Mouse (Mus musculus) MEL (cell line): ENCODE measurements around the gene Iglon5. TPM values are rescaled to one million over a fixed set of nuclear protein-coding genes. Genes with fewer than 3 reads are reported as not detected.

Experiments used
- DNase-seq: peaks from one replicate; pipeline ENCODE4 v3.0.0; 2011; ENCODE audit warnings: low read depth, low spot score
- H3K27ac ChIP-seq: 2 replicates; pipeline ENCODE4 v1.5.1; 2012; ENCODE audit warnings: low read depth, mild to moderate bottlenecking, control low read depth, low read length, moderate library complexity; ENCODE audit not compliant: control insufficient read depth
- H3K27me3 ChIP-seq, 2 experiments: fragments of 150-350 bp in 1 of 2; sonication (generic) in 1 of 2; 2 replicates each; pipeline ENCODE4 v1.6.1; 2012; ENCODE audit warnings: low read length in 2 of 2, mild to moderate bottlenecking in 2 of 2, improper control_type of control experiment in 1 of 2, moderate library complexity in 1 of 2; ENCODE audit not compliant: insufficient read depth in 2 of 2, control insufficient read depth in 1 of 2
- H3K36me3 ChIP-seq, 2 experiments: 2 replicates each; pipeline ENCODE4 v1.6.1; 2012 to 2014; ENCODE audit warnings: low read length in 2 of 2, improper control_type of control experiment in 1 of 2, inconsistent platforms in 1 of 2, mild to moderate bottlenecking in 1 of 2; ENCODE audit not compliant: insufficient read depth in 2 of 2, control insufficient read depth in 1 of 2
- H3K4me1 ChIP-seq, 2 experiments: fragments of 150-350 bp in 1 of 2; sonication (generic) in 1 of 2; 2 replicates each; pipeline ENCODE4 v1.6.1; 2012; ENCODE audit warnings: low read length in 2 of 2, improper control_type of control experiment in 1 of 2, mild to moderate bottlenecking in 1 of 2; ENCODE audit not compliant: insufficient read depth in 2 of 2, control insufficient read depth in 1 of 2
- H3K4me3 ChIP-seq, 2 experiments: fragments of 150-350 bp in 1 of 2; sonication (generic) in 1 of 2; 2 replicates each; pipeline ENCODE4 v1.5.1; 2012; ENCODE audit warnings: low read depth in 2 of 2, low read length in 2 of 2, mild to moderate bottlenecking in 2 of 2, moderate library complexity in 2 of 2, control low read depth in 1 of 2, improper control_type of control experiment in 1 of 2; ENCODE audit not compliant: control insufficient read depth in 1 of 2, insufficient read depth in 1 of 2
- H3K79me2 ChIP-seq: 2 replicates; pipeline ENCODE4 v1.6.1; 2012; ENCODE audit warnings: mild to moderate bottlenecking, low read length, moderate library complexity; ENCODE audit not compliant: control insufficient read depth, poor library complexity, insufficient read depth
- H3K9ac ChIP-seq: 2 replicates; pipeline ENCODE4 v1.6.1; 2012; ENCODE audit warnings: low read depth, mild to moderate bottlenecking, control low read depth, low read length, moderate library complexity; ENCODE audit not compliant: control insufficient read depth, poor library complexity, severe bottlenecking
- H3K9me3 ChIP-seq: fragments of 150-350 bp; sonication (generic); replicated peaks from 2 replicates; pipeline ENCODE4 v1.6.1; 2012; ENCODE audit warnings: mild to moderate bottlenecking, low read length, improper control_type of control experiment, moderate library complexity; ENCODE audit not compliant: insufficient read depth
- BHLHE40 ChIP-seq: IDR thresholded peaks from 2 replicates; pipeline ENCODE4 v1.6.1; 2012; ENCODE audit warnings: low read depth, mild to moderate bottlenecking, inconsistent platforms, low read length, improper control_type of control experiment, borderline replicate concordance
- CTCF ChIP-seq, 3 experiments: IDR thresholded peaks in 2 of 3; conservative IDR thresholded peaks in 1 of 3; 2 replicates each; pipeline ENCODE4 v1.5.1; 2011 to 2012; ENCODE audit warnings: low read length in 3 of 3, low read depth in 2 of 3, mild to moderate bottlenecking in 2 of 3, improper control_type of control experiment in 1 of 3, inconsistent platforms in 1 of 3, mixed read lengths in 1 of 3, moderate library complexity in 1 of 3; ENCODE audit not compliant: control insufficient read depth in 1 of 3, insufficient read depth in 1 of 3, poor library complexity in 1 of 3, severe bottlenecking in 1 of 3
- ELF1 ChIP-seq: IDR thresholded peaks from 2 replicates; pipeline ENCODE4 v1.6.1; 2014; ENCODE audit warnings: low read depth, mild to moderate bottlenecking, inconsistent platforms, low read length, improper control_type of control experiment, moderate library complexity
- EP300 ChIP-seq, 2 experiments: IDR thresholded peaks; 2 replicates each; pipeline ENCODE4 v1.6.1; 2011; ENCODE audit warnings: improper control_type of control experiment in 2 of 2, low read length in 2 of 2, low read depth in 1 of 2, mild to moderate bottlenecking in 1 of 2
- ETS1 ChIP-seq: IDR thresholded peaks from 2 replicates; pipeline ENCODE4 v1.6.1; 2012; ENCODE audit warnings: low read depth, mild to moderate bottlenecking, inconsistent platforms, low read length, improper control_type of control experiment, moderate library complexity
- GATA1 ChIP-seq: IDR thresholded peaks from 2 replicates; pipeline ENCODE4 v1.6.1; 2011; ENCODE audit warnings: low read depth, low read length, improper control_type of control experiment
- HCFC1 ChIP-seq: IDR thresholded peaks from 2 replicates; pipeline ENCODE4 v1.6.1; 2012; ENCODE audit warnings: low read depth, mild to moderate bottlenecking, inconsistent platforms, low read length, improper control_type of control experiment, moderate library complexity
- JUND ChIP-seq: IDR thresholded peaks from 2 replicates; pipeline ENCODE4 v1.6.1; 2011; ENCODE audit warnings: low read depth, mild to moderate bottlenecking, improper control_type of control experiment, low read length
- KAT2A ChIP-seq: conservative IDR thresholded peaks from 2 replicates; pipeline ENCODE4 v1.6.1; 2012; ENCODE audit warnings: low read depth, low read length, improper control_type of control experiment, inconsistent platforms
- MAX ChIP-seq: IDR thresholded peaks from 2 replicates; pipeline ENCODE4 v1.6.1; 2011; ENCODE audit warnings: low read length, improper control_type of control experiment
- MEF2A ChIP-seq: IDR thresholded peaks from 2 replicates; pipeline ENCODE4 v1.6.1; 2014; ENCODE audit warnings: low read depth, mild to moderate bottlenecking, inconsistent platforms, low read length, improper control_type of control experiment; ENCODE audit not compliant: poor library complexity, insufficient replicate concordance, severe bottlenecking; ENCODE audit errors: extremely low read depth
- MYB ChIP-seq: IDR thresholded peaks from 2 replicates; pipeline ENCODE4 v1.6.1; 2011; ENCODE audit warnings: mild to moderate bottlenecking, low read depth, low read length, improper control_type of control experiment
- POLR2A ChIP-seq, 2 experiments: IDR thresholded peaks; 2 replicates each; pipeline ENCODE4 v1.6.1; 2011 to 2012; ENCODE audit warnings: low read length in 2 of 2, mild to moderate bottlenecking in 2 of 2, control low read depth in 1 of 2, improper control_type of control experiment in 1 of 2, low read depth in 1 of 2, moderate library complexity in 1 of 2; ENCODE audit not compliant: control insufficient read depth in 1 of 2, insufficient read depth in 1 of 2, poor library complexity in 1 of 2
- POLR2AphosphoS2 ChIP-seq: IDR thresholded peaks from 2 replicates; pipeline ENCODE4 v1.6.1; 2011; ENCODE audit warnings: low read length, improper control_type of control experiment
- POLR2AphosphoS5 ChIP-seq: IDR thresholded peaks from 2 replicates; pipeline ENCODE4 v1.6.1; 2012; ENCODE audit warnings: low read depth, borderline replicate concordance, mild to moderate bottlenecking, inconsistent platforms, low read length, moderate library complexity, mixed read lengths
- RAD21 ChIP-seq: IDR thresholded peaks from 2 replicates; pipeline ENCODE4 v1.6.1; 2011; ENCODE audit warnings: mild to moderate bottlenecking, low read depth, low read length, improper control_type of control experiment
- RCOR1 ChIP-seq: IDR thresholded peaks from 2 replicates; pipeline ENCODE4 v1.6.1; 2012; ENCODE audit warnings: low read depth, mild to moderate bottlenecking, inconsistent platforms, low read length, improper control_type of control experiment
- SMC3 ChIP-seq: IDR thresholded peaks from 2 replicates; pipeline ENCODE4 v1.6.1; 2011; ENCODE audit warnings: low read depth, low read length, improper control_type of control experiment
- TBP ChIP-seq: IDR thresholded peaks from 2 replicates; pipeline ENCODE4 v1.8.0; 2011; ENCODE audit warnings: low read depth, low read length, improper control_type of control experiment
- TCF12 ChIP-seq: IDR thresholded peaks from 2 replicates; pipeline ENCODE4 v1.6.1; 2014; ENCODE audit warnings: low read depth, mild to moderate bottlenecking, inconsistent platforms, low read length, improper control_type of control experiment, moderate library complexity
- ZC3H11A ChIP-seq: IDR thresholded peaks from 2 replicates; pipeline ENCODE4 v1.6.1; 2012; ENCODE audit warnings: low read depth, mild to moderate bottlenecking, inconsistent platforms, low read length, improper control_type of control experiment
- ZKSCAN1 ChIP-seq: IDR thresholded peaks from 2 replicates; pipeline ENCODE4 v1.6.1; 2012; ENCODE audit warnings: low read depth, mild to moderate bottlenecking, inconsistent platforms, low read length, improper control_type of control experiment, moderate library complexity
- ZMIZ1 ChIP-seq: IDR thresholded peaks from 2 replicates; pipeline ENCODE4 v1.6.1; 2012; ENCODE audit warnings: low read depth, mild to moderate bottlenecking, inconsistent platforms, low read length, improper control_type of control experiment, moderate library complexity
- polyA plus RNA-seq, 2 experiments: library from polyadenylated mRNA; stranded (reverse) in 1 of 2; unstranded in 1 of 2; fragments of >175 nt in 1 of 2; fragments of >200 nt in 1 of 2; gene quantifications; 2 replicates each; pipeline versions ENCODE4 v1.2.1 to v1.2.4; 2012; ENCODE audit warnings: low replicate concordance in 2 of 2, low read depth in 1 of 2; ENCODE audit not compliant: insufficient read length in 2 of 2, insufficient read depth in 1 of 2, missing spikeins in 1 of 2
- total RNA-seq: library from RNA; depleted of rRNA; stranded (reverse); fragments of 300-350 nt; gene quantifications from 2 replicates; pipeline ENCODE4 v1.2.3, GENCODE M21; 2012

The Iglon5 gene
- total and polyA plus RNA-seq, 3 experiments, result not detected

- Histone ChIP-seq H3K4me1 (no peaks in the 10 kb centered on the region), H3K36me3 (no peaks in the 10 kb centered on the region), H3K4me3 (no peak overlapping the region), H3K79me2 (no peaks in the 10 kb centered on the region), H3K27ac (no peak overlapping the region), H3K27me3 (peaks cover 0 to 3% of the 10 kb centered on the region in 2 experiments; a peak in 2 of 4 replicates), H3K9me3 (no peaks in the 10 kb centered on the region), H3K9ac (no peak overlapping the region)
- TF ChIP-seq ELF1 (no peak), POLR2AphosphoS5 (no peak), ZMIZ1 (no peak), RAD21 (no peak), CTCF (IDR thresholded peaks at IDR 0.05 in 2 of 3, conservative IDR thresholded peaks at IDR 0.05 in 1 of 3; ENCODE audit: control insufficient read depth in 1 of 3, insufficient read depth in 1 of 3, low read depth in 2 of 3, low read length in 3 of 3, poor library complexity in 1 of 3, severe bottlenecking in 1 of 3) (no peak), ZC3H11A (no peak), MYB (no peak)
- no peak for DNase-seq
Measured at GRCm38 (mm10) chr7:43434676-43435075, 55.2 kb downstream of the Iglon5 start.

DNA sequence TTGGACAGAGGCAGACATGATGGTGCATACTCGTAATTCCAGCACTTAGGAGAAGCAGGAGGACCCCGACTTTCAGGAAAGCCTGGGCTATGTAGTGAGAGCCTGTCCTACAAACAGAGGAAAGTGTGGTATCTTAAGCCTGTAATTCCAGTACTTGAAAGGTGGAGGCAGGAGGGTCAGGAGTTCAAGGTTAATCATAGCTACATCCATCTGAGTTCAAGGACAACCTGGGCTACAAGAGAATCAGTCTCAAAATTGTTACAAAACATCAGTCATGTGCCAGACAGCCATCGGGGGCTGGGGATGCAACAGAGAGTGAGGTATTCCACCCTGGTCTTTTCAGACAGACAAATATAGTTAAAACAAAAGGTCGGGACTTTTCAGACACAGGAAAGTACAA, 57.0 kb downstream of the Iglon5 start:
- Histone ChIP-seq H3K79me2 (no peaks in the 10 kb centered on the region), H3K36me3 (no peaks in the 10 kb centered on the region), H3K4me1 (no peaks in the 10 kb centered on the region), H3K9ac (no peak overlapping the region), H3K27ac (no peak overlapping the region), H3K27me3 (peaks cover 0 to 3% of the 10 kb centered on the region in 2 experiments; a peak in 2 of 4 replicates), H3K9me3 (no peaks in the 10 kb centered on the region), H3K4me3 (no peak overlapping the region)
- no peak for DNase-seq
- TF ChIP-seq EP300 (IDR thresholded peaks at IDR 0.05; ENCODE audit: low read depth in 1 of 2, low read length in 2 of 2) (no peak), TBP (no peak), MYB (no peak), POLR2A (IDR thresholded peaks at IDR 0.05; ENCODE audit: control insufficient read depth in 1 of 2, insufficient read depth in 1 of 2, low read depth in 1 of 2, low read length in 2 of 2, poor library complexity in 1 of 2) (no peak), ELF1 (no peak), RAD21 (no peak), RCOR1 (no peak), POLR2AphosphoS2 (no peak), TCF12 (no peak), HCFC1 (no peak), JUND (no peak), MEF2A (no peak), ZKSCAN1 (no peak), GATA1 (no peak), MAX (no peak), ETS1 (no peak), KAT2A (no peak), SMC3 (no peak), BHLHE40 (no peak)
